Mouse (Mus musculus) kidney, postnatal 0 days (tissue): Measurements from ENCODE around the gene Six2. TPM values are rescaled to one million over a fixed set of nuclear protein-coding genes. Genes with fewer than 3 reads are reported as not detected.

Experiments
- ATAC-seq: fragments of 200-750 bp; cut with Nextera tagmentation; replicated peaks from 2 replicates; pipeline ENCODE4 v1.8.0; 2017; ENCODE audit warnings: low read depth, moderate number of reproducible peaks, moderate TSS enrichment, moderate library complexity; ENCODE audit not compliant: low FRiP score
- DNase-seq: peaks from one replicate; pipeline ENCODE4 v3.0.0-alpha.2; 2016; ENCODE audit warnings: low spot score
- H3K27ac ChIP-seq: fragments of 300-500 bp; sonication (generic); 2 replicates; pipeline ENCODE4 v1.5.1; 2014; ENCODE audit warnings: mild to moderate bottlenecking
- H3K27me3 ChIP-seq: fragments of 300-500 bp; sonication (generic); 2 replicates; pipeline ENCODE4 v1.6.1; 2014; ENCODE audit warnings: low read length, mixed read lengths; ENCODE audit not compliant: insufficient read depth
- H3K36me3 ChIP-seq: fragments of 300-500 bp; sonication (generic); 2 replicates; pipeline ENCODE4 v1.6.1; 2014; ENCODE audit warnings: low read length, mixed read lengths; ENCODE audit not compliant: insufficient read depth
- H3K4me1 ChIP-seq: fragments of 300-500 bp; sonication (generic); replicated peaks from 2 replicates; pipeline ENCODE4 v1.6.1; 2014; ENCODE audit warnings: antibody characterized with exemption, low read length, mixed read lengths; ENCODE audit not compliant: insufficient read depth
- H3K4me2 ChIP-seq: fragments of 300-500 bp; sonication (generic); 2 replicates; pipeline ENCODE4 v1.6.1; 2014; ENCODE audit warnings: mild to moderate bottlenecking, low read length, moderate library complexity, mixed read lengths
- H3K4me3 ChIP-seq: fragments of 300-500 bp; sonication (generic); replicated peaks from 2 replicates; pipeline ENCODE4 v1.5.1; 2014; ENCODE audit warnings: low read depth, low read length
- H3K9ac ChIP-seq: fragments of 300-500 bp; sonication (generic); 2 replicates; pipeline ENCODE4 v1.6.1; 2014; ENCODE audit warnings: low read depth, low read length
- H3K9me3 ChIP-seq: fragments of 300-500 bp; sonication (generic); replicated peaks from 2 replicates; pipeline ENCODE4 v1.6.1; 2016; ENCODE audit warnings: low read length, inconsistent platforms, mixed read lengths
- CTCF ChIP-seq: IDR thresholded peaks from 2 replicates; pipeline ENCODE4 v1.5.1; 2016; ENCODE audit warnings: antibody characterized with exemption, low read depth, mild to moderate bottlenecking, moderate library complexity
- WGBS: fragments of 180-500 bp; shearing (Covaris S2); extraction: QIAGEN DNeasy Blood & Tissue Kit; methylation state at CpG from one replicate; pipeline ENCODE4 v1.1.7; 2014; 5-methylcytosine and 5-hydroxymethylcytosine counted together
- polyA plus RNA-seq: library from polyadenylated mRNA; unstranded; fragments of >200 nt; fragmentation: Nextera tagmentation; extraction: Ambion mirVana; gene quantifications from 2 replicates; pipeline ENCODE4 v1.2.1, GENCODE M21; 2015

The Six2 gene
- polyA plus RNA-seq, 1 experiment from 2014 or later = 18.9 TPM

- H3K27me3 ChIP-seq = peaks cover 80% of the 10 kb centered on the region
- DNase-seq = no peak
- TF ChIP-seq CTCF = no peak
- H3K4me2 ChIP-seq = peak overlapping the region; percentile 44
- H3K9ac ChIP-seq = no peak overlapping the region
- no peaks in the 10 kb centered on the region for H3K9me3 ChIP-seq
- WGBS = 1% methylated on average over 17 of the region's 17 CpGs
- no peak for ATAC-seq
- H3K4me3 ChIP-seq = peak overlapping the region; percentile 11
- H3K36me3 ChIP-seq = no peaks in the 10 kb centered on the region
- peaks cover 12% of the 10 kb centered on the region; the same call in 1 of the 2 replicates for H3K4me1 ChIP-seq
- H3K27ac ChIP-seq = no peak overlapping the region
Observed at GRCm38 (mm10) chr17:85683984-85684307, 4.1 kb downstream of the Six2 start.

- H3K9ac ChIP-seq = no peak overlapping the region
- no peak overlapping the region for H3K27ac ChIP-seq
- peaks cover 12% of the 10 kb centered on the region; the same call in 1 of the 2 replicates for H3K4me1 ChIP-seq
- H3K27me3 ChIP-seq = peaks cover 78% of the 10 kb centered on the region
- no peak for DNase-seq
- no peaks in the 10 kb centered on the region for H3K9me3 ChIP-seq
- no peak for ATAC-seq
- peak overlapping the region; percentile 11 for H3K4me3 ChIP-seq
- WGBS = 8% methylated on average over 25 of the region's 25 CpGs
- no peaks in the 10 kb centered on the region for H3K36me3 ChIP-seq
- peak overlapping the region; percentile 44 for H3K4me2 ChIP-seq
- TF ChIP-seq CTCF = no peak
Observed at GRCm38 (mm10) chr17:85683111-85683983, 4.7 kb downstream of the Six2 start.

GRCm38 (mm10) chr17:85682181-85682710 is 5.8 kb downstream of the Six2 start:
- Histone ChIP-seq H3K4me2 (no peak overlapping the region), H3K4me3 (no peak overlapping the region), H3K4me1 (peaks cover 4% of the 10 kb centered on the region; the same call in 1 of the 2 replicates), H3K27me3 (peaks cover 68% of the 10 kb centered on the region), H3K9ac (no peak overlapping the region), H3K27ac (no peak overlapping the region), H3K9me3 (no peaks in the 10 kb centered on the region), H3K36me3 (no peaks in the 10 kb centered on the region)
- 14% methylated on average over 7 of the region's 7 CpGs for WGBS
- ATAC-seq = no peak
- no peak for DNase-seq
- no peak for TF ChIP-seq CTCF

- H3K9ac ChIP-seq = no peak overlapping the region
- ATAC-seq (no peak), DNase-seq (no peak)
- no peaks in the 10 kb centered on the region for H3K36me3 ChIP-seq
- peaks cover 63% of the 10 kb centered on the region for H3K27me3 ChIP-seq
- H3K27ac ChIP-seq = no peak overlapping the region
- H3K4me3 ChIP-seq = no peak overlapping the region
- no peaks in the 10 kb centered on the region for H3K9me3 ChIP-seq
- 17% methylated on average over 6 of the region's 6 CpGs for WGBS
- no peak for TF ChIP-seq CTCF
- no peak overlapping the region for H3K4me2 ChIP-seq
- 0 out of 2 replicates have a peak, but pooled peaks cover 4% of the 10 kb centered on the region for H3K4me1 ChIP-seq
Observed at GRCm38 (mm10) chr17:85681741-85682140, 6.3 kb downstream of the Six2 start.

- Histone ChIP-seq H3K27ac (no peak overlapping the region), H3K4me2 (no peak overlapping the region), H3K4me1 (0 out of 2 replicates have a peak, but pooled peaks cover 4% of the 10 kb centered on the region), H3K9ac (no peak overlapping the region), H3K27me3 (peaks cover 59% of the 10 kb centered on the region), H3K36me3 (no peaks in the 10 kb centered on the region), H3K9me3 (no peaks in the 10 kb centered on the region), H3K4me3 (no peak overlapping the region)
- TF ChIP-seq CTCF = no peak
- WGBS = 7% methylated on average over 19 of the region's 19 CpGs
- ATAC-seq (no peak), DNase-seq (no peak)
Observed at GRCm38 (mm10) chr17:85680851-85681550, 7.1 kb downstream of the Six2 start.

- no peak for DNase-seq
- no peak for TF ChIP-seq CTCF
- peak; percentile 14; the same call in 1 of the 2 replicates for ATAC-seq
- H3K9ac ChIP-seq = no peak overlapping the region
- peak overlapping the region; percentile 49 for H3K4me2 ChIP-seq
- H3K36me3 ChIP-seq = no peaks in the 10 kb centered on the region
- WGBS = 11% methylated on average over 21 of the region's 21 CpGs
- H3K27ac ChIP-seq = no peak overlapping the region
- 0 out of 2 replicates have a peak, but pooled peaks cover 4% of the 10 kb centered on the region for H3K4me1 ChIP-seq
- H3K9me3 ChIP-seq = no peaks in the 10 kb centered on the region
- peaks cover 54% of the 10 kb centered on the region for H3K27me3 ChIP-seq
- H3K4me3 ChIP-seq = peak overlapping the region; percentile 22
Observed at GRCm38 (mm10) chr17:85680116-85680850, 7.8 kb downstream of the Six2 start.
